Mouse (Mus musculus) gastrocnemius, postnatal 36 days (tissue): Measurements from ENCODE around the gene Pgm1. TPM values are rescaled to one million over a fixed set of nuclear protein-coding genes. Genes with fewer than 3 reads are reported as not detected.

Source experiments
- DNase-seq, 2 experiments: peaks; one replicate each; pipeline ENCODE4 v3.0.0; 2022
- intact Hi-C: fragments of 180-260 bp; cut with DNase I; formaldehyde crosslinking; loops from one replicate; pipeline ENCODE4 v1.15.1; 2025
- total RNA-seq, 2 experiments: library from RNA; stranded (reverse); gene quantifications; 2 replicates each; pipeline ENCODE4 v1.2.3; 2021

The Pgm1 gene
- total RNA-seq, 2 experiments from 2014 or later, result 1,192 to 1,262 TPM

GRCm38 (mm10) chr4:100008371-100009090 lies 79.3 kb downstream of the Pgm1 start:
- peak; percentile 43 to 59 for DNase-seq
- intact Hi-C loops, result loop anchor here (5.0 kb wide), 1 partner anchor 399 kb away; no protein-coding TSS in a partner anchor

- intact Hi-C loops, result loop anchor here (5.0 kb wide), 1 partner anchor 398 kb away; no protein-coding TSS in a partner anchor
- DNase-seq, result no peak
These were observed 80.0 kb downstream of the Pgm1 start for GRCm38 (mm10) chr4:100009211-100009678.

- intact Hi-C loops, result loop anchor here (2.0 kb wide), 1 partner anchor 526 kb away; no protein-coding TSS in a partner anchor
- DNase-seq, result no peak
These were observed 81.7 kb downstream of the Pgm1 start for GRCm38 (mm10) chr4:100010916-100011315.

DNA sequence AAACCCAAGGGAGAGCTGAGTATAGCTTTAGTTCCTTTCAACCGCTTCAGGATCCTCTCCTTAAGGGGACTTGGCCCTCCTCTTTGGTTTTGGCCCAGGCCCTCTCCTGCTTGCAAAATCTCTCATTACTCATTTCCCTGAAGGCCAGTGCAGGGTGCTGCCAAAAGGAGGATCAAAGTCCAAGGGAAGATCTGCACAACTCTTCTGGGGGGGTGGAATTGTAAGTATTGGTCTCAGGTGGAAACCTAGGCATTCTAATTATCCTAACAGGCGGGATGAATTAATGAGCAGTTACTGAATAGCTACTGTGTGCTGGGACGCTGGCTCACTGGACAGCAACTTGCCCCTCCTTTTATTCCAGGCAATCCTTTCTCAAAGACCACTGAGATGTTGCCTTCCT lies 82.3 kb downstream of the Pgm1 start:
- DNase-seq, result peak in 1 of 2 experiments; percentile 46

DNA sequence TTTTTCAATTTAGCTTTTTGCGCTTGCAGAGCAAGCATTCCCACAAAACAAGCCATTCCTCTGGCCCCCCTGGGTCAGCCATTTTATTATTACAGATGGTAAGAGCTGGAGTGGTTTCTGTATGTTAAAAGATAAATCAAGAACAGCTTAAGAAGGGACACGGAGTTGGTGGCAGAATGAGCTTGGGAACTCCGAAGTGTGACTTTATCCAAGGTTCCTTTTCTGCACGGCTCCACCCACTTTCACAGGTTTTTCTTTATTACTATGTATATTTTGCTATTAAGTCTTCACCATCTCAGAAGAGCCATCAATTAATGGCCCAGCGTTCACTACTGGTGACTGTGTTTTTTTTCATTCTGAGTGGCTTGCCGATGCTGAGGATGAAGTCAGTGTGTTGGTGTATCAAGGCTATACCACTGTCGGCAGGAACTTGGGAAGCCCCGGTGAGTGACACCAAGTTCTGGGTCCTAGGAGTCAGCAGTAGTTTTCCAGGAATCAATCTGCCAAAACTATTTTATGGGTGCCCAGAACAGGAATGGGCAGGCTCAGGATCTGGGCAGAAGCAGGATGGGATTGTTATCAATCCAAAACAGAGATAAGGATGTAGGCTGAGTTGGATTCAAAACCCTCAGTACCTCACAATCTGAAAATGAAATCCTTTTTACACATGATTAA lies 83.3 kb downstream of the Pgm1 start:
- intact Hi-C loops, result no loop called here

More for the DNA sequence above, 82.3 kb downstream of the Pgm1 start:
- intact Hi-C loops, result loop anchor here (2.0 kb wide), 1 partner anchor 525 kb away; no protein-coding TSS in a partner anchor

GRCm38 (mm10) chr4:100027773-100028172 lies 98.6 kb downstream of the Pgm1 start:
- intact Hi-C loops, result loop anchor here (5.0 kb wide), 2 partner anchors 35 to 510 kb away; no protein-coding TSS in a partner anchor
- DNase-seq, result no peak

More for the DNA sequence above, 83.3 kb downstream of the Pgm1 start:
- no peak for DNase-seq

DNA sequence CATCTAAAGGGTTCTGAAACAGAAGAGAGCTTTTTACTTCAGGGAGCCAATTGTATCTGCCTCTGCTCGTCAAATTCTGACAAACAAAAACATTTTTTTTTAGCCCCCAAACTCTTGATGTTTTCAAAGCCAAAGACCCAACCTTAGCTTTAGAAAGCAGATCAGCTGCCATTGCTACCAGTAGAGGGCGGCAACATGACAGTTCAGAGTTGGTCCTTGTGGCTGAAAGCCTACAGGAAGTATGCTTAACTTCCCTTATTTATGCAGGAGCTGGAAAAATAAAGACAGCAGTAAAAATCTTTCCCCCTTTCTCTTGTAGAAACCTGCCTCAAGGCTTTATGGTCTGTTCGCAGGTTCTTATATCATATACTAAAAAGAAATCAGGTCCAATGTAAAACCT lies 99.4 kb downstream of the Pgm1 start:
- intact Hi-C loops, result loop anchor here (5.0 kb wide), 2 partner anchors 36 to 509 kb away; no protein-coding TSS in a partner anchor
- DNase-seq, result peak; percentile 39 to 70

- intact Hi-C loops, result no loop called here
- DNase-seq, result no peak
These were observed 102.1 kb downstream of the Pgm1 start for GRCm38 (mm10) chr4:100031270-100031669.

- DNase-seq, result no peak
- intact Hi-C loops, result no loop called here
These were observed 103.4 kb downstream of the Pgm1 start for GRCm38 (mm10) chr4:100032608-100033007.

DNA sequence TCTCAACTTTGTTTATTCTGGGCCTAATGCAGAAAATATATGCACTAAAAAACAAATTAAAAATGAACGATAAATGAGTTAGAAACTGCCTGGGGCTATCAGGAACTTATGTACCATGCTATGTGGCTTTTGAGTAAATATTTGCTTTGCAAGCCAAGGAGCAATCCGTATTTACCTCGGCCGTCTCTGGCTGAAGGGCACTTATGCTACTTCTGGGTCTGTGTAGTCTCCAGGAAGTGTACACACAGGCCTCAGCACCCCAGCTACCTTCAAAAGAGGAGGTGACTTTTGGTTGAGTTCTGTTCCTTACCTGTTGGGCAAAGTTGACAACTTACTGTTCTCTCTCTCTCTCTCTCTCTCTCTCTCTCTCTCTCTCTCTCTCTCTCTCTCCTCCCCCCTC lies 104.7 kb downstream of the Pgm1 start:
- no peak for DNase-seq
- intact Hi-C loops, result no loop called here

DNA sequence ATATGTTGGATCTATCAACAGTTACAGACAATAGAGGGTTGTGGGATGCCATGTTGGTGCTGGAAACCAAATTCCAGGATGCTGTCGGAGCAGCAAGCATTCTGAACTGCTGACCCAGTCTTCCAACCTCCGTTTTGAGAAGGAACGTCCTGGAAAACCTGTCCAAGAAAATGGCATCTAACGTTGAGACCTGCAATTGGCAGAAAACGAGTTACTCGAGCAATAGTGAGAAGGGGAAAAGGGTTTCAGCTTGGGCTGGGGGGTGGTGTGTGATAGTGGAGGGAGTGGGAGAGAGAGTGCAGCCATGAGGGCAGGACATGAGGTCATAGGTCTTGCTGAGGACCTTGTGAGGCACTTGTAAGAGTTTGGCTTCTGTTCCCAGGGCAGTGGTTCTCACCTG lies 105.8 kb downstream of the Pgm1 start:
- DNase-seq, result no peak
- intact Hi-C loops, result no loop called here

- DNase-seq, result no peak
- intact Hi-C loops, result no loop called here
These were observed 106.8 kb downstream of the Pgm1 start for GRCm38 (mm10) chr4:100035919-100036554.

Other genes starting within 250 kb of the Pgm1 start
- 1 to 10 TPM; 3.3 to 5.2 TPM for gene Alg6, start 213.8 kb upstream of the Pgm1 start, total RNA-seq
- 1 to 10 TPM; 1.1 to 2.2 TPM for gene Efcab7, start 100.2 kb upstream of the Pgm1 start, total RNA-seq
- gene Itgb3bp, start 399 bp downstream of the Pgm1 start, total RNA-seq, result 1 to 10 TPM; 4.7 to 5.6 TPM
- 1 to 10 TPM; 1.2 to 1.7 TPM for gene Ror1, start 166.4 kb downstream of the Pgm1 start, total RNA-seq